ENCODE assay signal across 8 mouse cellular contexts in the genomic region with DNA sequence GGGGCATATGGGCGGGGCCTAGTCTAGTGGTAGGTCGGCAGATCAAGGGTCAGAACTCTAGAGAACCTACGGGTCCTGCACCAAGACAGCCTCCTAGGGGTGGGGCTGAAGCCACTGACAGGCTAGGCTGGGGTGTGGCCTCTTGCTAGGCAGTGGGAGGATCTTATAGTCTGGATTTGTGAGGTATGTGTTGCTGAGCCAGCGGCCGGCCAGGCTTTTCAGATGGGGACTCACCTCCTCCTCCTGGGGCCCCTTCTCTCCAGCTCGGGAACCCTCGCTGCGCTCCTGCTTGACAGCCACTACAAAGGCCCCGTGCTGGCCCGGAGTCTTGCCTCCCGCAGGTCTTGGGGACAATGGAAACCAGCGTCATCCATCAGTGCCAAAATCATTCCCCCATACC. TPM values are rescaled to one million over a fixed set of nuclear protein-coding genes. Genes with fewer than 3 reads are reported as not detected.
DNase-seq lines count a peak whose midpoint lies in the region; ATAC-seq and TF ChIP-seq lines count a peak whose summit lies in the region.

No protein-coding gene starts in this region.

- peaks cover 2% of the 10 kb centered on the region for H3K4me1 ChIP-seq in ES-Bruce4 (ENCODE audit: control insufficient read depth, insufficient read depth, low read length)
- no peaks in the 10 kb centered on the region for H3K4me1 ChIP-seq in intestine, postnatal 0 days (replicated peaks; ENCODE audit: control insufficient read depth, insufficient read depth, low read length)
- peaks cover 14% of the 10 kb centered on the region for H3K4me1 ChIP-seq in lung, embryonic 14.5 days (ENCODE audit: insufficient read depth)
- peaks cover 5% of the 10 kb centered on the region for H3K4me1 ChIP-seq in stomach, postnatal 0 days (replicated peaks; ENCODE audit: control insufficient read depth, insufficient read depth)

- H3K4me2 ChIP-seq in intestine, postnatal 0 days (replicated peaks; ENCODE audit: low read depth): peak overlapping the region; percentile 90
- H3K4me2 ChIP-seq in lung, embryonic 14.5 days: peak overlapping the region; percentile 95
- peak overlapping the region; percentile 90 for H3K4me2 ChIP-seq in stomach, postnatal 0 days (replicated peaks; ENCODE audit: low read depth)

- intact Hi-C loops in gastrocnemius, postnatal 36 days (cut with DNase I): no loop called here

- peak; percentile 86 for DNase-seq in 3T3-L1 (ENCODE audit: low read depth, low spot score)
- DNase-seq in lung, embryonic 14.5 days: peak; percentile 64
- DNase-seq in stomach, postnatal 0 days (ENCODE audit: low spot score): peak; percentile 77
- no peak for DNase-seq in gastrocnemius, postnatal 36 days
- no peak for DNase-seq in left cerebral cortex, adult 9 months (ENCODE audit: low spot score in 2 of 2)

- no peak overlapping the region for H3K27ac ChIP-seq in ES-Bruce4 (ENCODE audit: insufficient read depth, low read length)
- H3K27ac ChIP-seq in intestine, postnatal 0 days (ENCODE audit: low read depth, low read length): no peak overlapping the region; the same call in 1 of the 2 replicates
- H3K27ac ChIP-seq in lung, embryonic 14.5 days (ENCODE audit: low read depth): peak overlapping the region; percentile 81; the same call in 1 of the 2 replicates
- H3K27ac ChIP-seq in stomach, postnatal 0 days (replicated peaks): peak overlapping the region; percentile 91

- H3K36me3 ChIP-seq in ES-Bruce4 (ENCODE audit: control insufficient read depth, insufficient read depth, low read length, poor library complexity, severe bottlenecking): 0 out of 2 replicates have a peak, but pooled peaks cover 3% of the 10 kb centered on the region
- peaks cover 13% of the 10 kb centered on the region; the same call in 1 of the 2 replicates for H3K36me3 ChIP-seq in intestine, postnatal 0 days (ENCODE audit: control insufficient read depth, insufficient read depth)
- peaks cover 24% of the 10 kb centered on the region for H3K36me3 ChIP-seq in lung, embryonic 14.5 days (ENCODE audit: insufficient read depth)
- no peaks in the 10 kb centered on the region for H3K36me3 ChIP-seq in stomach, postnatal 0 days (ENCODE audit: control insufficient read depth, insufficient read depth, low read length)

- peak; percentile 60 for ATAC-seq in erythroblast, adult 5-6 weeks (replicated peaks; ENCODE audit: low FRiP score, poor library complexity, severe bottlenecking)
- no peak for ATAC-seq in intestine, postnatal 0 days
- no peak for ATAC-seq in lung, embryonic 14.5 days (ENCODE audit: insufficient read depth)
- ATAC-seq in stomach, postnatal 0 days (ENCODE audit: low FRiP score, low TSS enrichment): peak; percentile 38; the same call in 1 of the 2 replicates

- no peak; the same call in 1 of the 2 replicates for TF ChIP-seq EP300 in ES-Bruce4 (IDR thresholded peaks at IDR 0.05; ENCODE audit: insufficient read depth, low read depth, low read length)
- TF ChIP-seq EP300 in stomach, postnatal 0 days (optimal IDR thresholded peaks at IDR 0.05): no peak

- WGBS in intestine, postnatal 0 days: 4% methylated on average over 12 of the region's 12 CpGs
- 4% methylated on average over 11 of the region's 12 CpGs for WGBS in lung, embryonic 14.5 days
- 5% methylated on average over 11 of the region's 12 CpGs for WGBS in stomach, postnatal 0 days

- no peaks in the 10 kb centered on the region for H3K27me3 ChIP-seq in ES-Bruce4 (ENCODE audit: control insufficient read depth, insufficient read depth, low read length, poor library complexity, severe bottlenecking)
- H3K27me3 ChIP-seq in intestine, postnatal 0 days (replicated peaks; ENCODE audit: control insufficient read depth, insufficient read depth, low read length): no peaks in the 10 kb centered on the region
- 0 out of 2 replicates have a peak, but pooled peaks cover 4% of the 10 kb centered on the region for H3K27me3 ChIP-seq in lung, embryonic 14.5 days (ENCODE audit: insufficient read depth, low read length)
- no peaks in the 10 kb centered on the region for H3K27me3 ChIP-seq in stomach, postnatal 0 days (ENCODE audit: control insufficient read depth, insufficient read depth, low read length)

- no peaks in the 10 kb centered on the region for H3K9me3 ChIP-seq in ES-Bruce4 (replicated peaks; ENCODE audit: control insufficient read depth, insufficient read depth, low read length, poor library complexity, severe bottlenecking)
- H3K9me3 ChIP-seq in intestine, postnatal 0 days (ENCODE audit: control insufficient read depth): no peaks in the 10 kb centered on the region
- no peaks in the 10 kb centered on the region for H3K9me3 ChIP-seq in lung, embryonic 14.5 days (ENCODE audit: low read depth, low read length)
- H3K9me3 ChIP-seq in stomach, postnatal 0 days (ENCODE audit: control insufficient read depth, low read length): no peaks in the 10 kb centered on the region

- no peak for TF ChIP-seq CTCF in ES-Bruce4 (IDR thresholded peaks at IDR 0.05; ENCODE audit: low read depth, low read length)
- no peak for TF ChIP-seq CTCF in intestine, postnatal 0 days (IDR thresholded peaks at IDR 0.05; ENCODE audit: low read depth)
- TF ChIP-seq CTCF in lung, embryonic 14.5 days (IDR thresholded peaks at IDR 0.05; ENCODE audit: low read depth): no peak
- peak; percentile 19; the same call in 1 of the 2 replicates for TF ChIP-seq CTCF in stomach, postnatal 0 days (IDR thresholded peaks at IDR 0.05; ENCODE audit: low read depth)

- TF ChIP-seq POLR2A in ES-Bruce4 (IDR thresholded peaks at IDR 0.05; ENCODE audit: insufficient read depth, low read length): no peak

- peak overlapping the region; percentile 74 for H3K4me3 ChIP-seq in ES-Bruce4 (ENCODE audit: low read depth, low read length)
- peak overlapping the region; percentile 76 for H3K4me3 ChIP-seq in intestine, postnatal 0 days (ENCODE audit: low read depth, low read length)
- peak overlapping the region; percentile 79 for H3K4me3 ChIP-seq in lung, embryonic 14.5 days (ENCODE audit: low read depth, low read length)
- peak overlapping the region; percentile 71 for H3K4me3 ChIP-seq in stomach, postnatal 0 days (ENCODE audit: low read depth, low read length)

- peak overlapping the region; percentile 88 for H3K9ac ChIP-seq in ES-Bruce4 (ENCODE audit: low read depth, poor library complexity, severe bottlenecking)
- H3K9ac ChIP-seq in intestine, postnatal 0 days (ENCODE audit: low read depth, low read length): 0 out of 2 replicates have a peak overlapping the region, but pooled peaks have one; percentile 73
- peak overlapping the region; percentile 84; the same call in 1 of the 2 replicates for H3K9ac ChIP-seq in lung, embryonic 14.5 days
- H3K9ac ChIP-seq in stomach, postnatal 0 days (ENCODE audit: low read length): peak overlapping the region; percentile 82

RNA-seq across cellular contexts. Expression of a gene that starts 1.1 kb away (rescaled TPM):
- polyA plus RNA-seq in ES-Bruce4 (2011; ENCODE audit: insufficient read depth, insufficient read length, low read depth, missing spikeins): 51.8 and 57.3 TPM in 2 replicates
- 9.2 and 14.6 TPM in 2 replicates for total RNA-seq in erythroblast, adult 5-6 weeks (2015; ENCODE audit: low replicate concordance)
- total RNA-seq in erythroblast, adult 5-6 weeks (2017; ENCODE audit: low replicate concordance): 14.1 and 30.2 TPM in 2 replicates
- 99.8 and 111 TPM in 2 replicates for polyA plus RNA-seq in intestine, postnatal 0 days (2015; fragmentation: Nextera tagmentation; extraction: Ambion mirVana)
- 98.7 and 105 TPM in 2 replicates for polyA plus RNA-seq in lung, embryonic 14.5 days (2014; fragmentation: Nextera tagmentation; extraction: Ambion mirVana)
- 72.2 and 77.9 TPM in 2 replicates for polyA plus RNA-seq in stomach, postnatal 0 days (2015; fragmentation: Nextera tagmentation; extraction: Ambion mirVana)
- total RNA-seq in gastrocnemius, postnatal 36 days (2021): 10 to 100 TPM; 19.7 to 20.9 TPM

RNA-seq across cellular contexts. Expression of a gene that starts 6.1 kb away (rescaled TPM):
- polyA plus RNA-seq in ES-Bruce4 (2011; ENCODE audit: insufficient read depth, insufficient read length, low read depth, missing spikeins): 1.0 and 1.2 TPM in 2 replicates
- not detected in 2 replicates for total RNA-seq in erythroblast, adult 5-6 weeks (2015; ENCODE audit: low replicate concordance)
- total RNA-seq in erythroblast, adult 5-6 weeks (2017; ENCODE audit: low replicate concordance): not detected in 2 replicates
- 0.04 and 0.08 TPM in 2 replicates for polyA plus RNA-seq in intestine, postnatal 0 days (2015; fragmentation: Nextera tagmentation; extraction: Ambion mirVana)
- polyA plus RNA-seq in lung, embryonic 14.5 days (2014; fragmentation: Nextera tagmentation; extraction: Ambion mirVana): 0.05 and 0.08 TPM in 2 replicates
- 0.06 and 0.10 TPM in 2 replicates for polyA plus RNA-seq in stomach, postnatal 0 days (2015; fragmentation: Nextera tagmentation; extraction: Ambion mirVana)
- 1 to 10 TPM; 1.1 to 1.3 TPM for total RNA-seq in gastrocnemius, postnatal 36 days (2021)

RNA-seq across cellular contexts. Expression of a gene that starts 8.1 kb away (rescaled TPM):
- 13.7 and 15.3 TPM in 2 replicates for polyA plus RNA-seq in ES-Bruce4 (2011; ENCODE audit: insufficient read depth, insufficient read length, low read depth, missing spikeins)
- total RNA-seq in erythroblast, adult 5-6 weeks (2015; ENCODE audit: low replicate concordance): 1.9 and 2.5 TPM in 2 replicates
- 8.7 and 10.6 TPM in 2 replicates for total RNA-seq in erythroblast, adult 5-6 weeks (2017; ENCODE audit: low replicate concordance)
- 29.6 and 32.8 TPM in 2 replicates for polyA plus RNA-seq in intestine, postnatal 0 days (2015; fragmentation: Nextera tagmentation; extraction: Ambion mirVana)
- polyA plus RNA-seq in lung, embryonic 14.5 days (2014; fragmentation: Nextera tagmentation; extraction: Ambion mirVana): 7.7 and 8.5 TPM in 2 replicates
- polyA plus RNA-seq in stomach, postnatal 0 days (2015; fragmentation: Nextera tagmentation; extraction: Ambion mirVana): 7.4 and 7.9 TPM in 2 replicates
- 1 to 10 TPM; 2.2 to 2.6 TPM for total RNA-seq in gastrocnemius, postnatal 36 days (2021)

RNA-seq across cellular contexts. Expression of a gene that starts 16.5 kb away (rescaled TPM):
- polyA plus RNA-seq in ES-Bruce4 (2011; ENCODE audit: insufficient read depth, insufficient read length, low read depth, missing spikeins): not detected in 2 replicates
- 15.6 and 27.0 TPM in 2 replicates for total RNA-seq in erythroblast, adult 5-6 weeks (2015; ENCODE audit: low replicate concordance)
- 35.7 and 41.5 TPM in 2 replicates for total RNA-seq in erythroblast, adult 5-6 weeks (2017; ENCODE audit: low replicate concordance)
- 0.85 and 1.5 TPM in 2 replicates for polyA plus RNA-seq in intestine, postnatal 0 days (2015; fragmentation: Nextera tagmentation; extraction: Ambion mirVana)
- polyA plus RNA-seq in lung, embryonic 14.5 days (2014; fragmentation: Nextera tagmentation; extraction: Ambion mirVana): 0.65 and 0.92 TPM in 2 replicates
- polyA plus RNA-seq in stomach, postnatal 0 days (2015; fragmentation: Nextera tagmentation; extraction: Ambion mirVana): 16.5 and 17.5 TPM in 2 replicates
- under 1 TPM; 0.37 to 0.41 TPM for total RNA-seq in gastrocnemius, postnatal 36 days (2021)

RNA-seq across cellular contexts. Expression of a gene that starts 20.6 kb away (rescaled TPM):
- 0.57 and 1.5 TPM in 2 replicates for polyA plus RNA-seq in ES-Bruce4 (2011; ENCODE audit: insufficient read depth, insufficient read length, low read depth, missing spikeins)
- total RNA-seq in erythroblast, adult 5-6 weeks (2015; ENCODE audit: low replicate concordance): not detected in 2 replicates
- not detected in 2 replicates for total RNA-seq in erythroblast, adult 5-6 weeks (2017; ENCODE audit: low replicate concordance)
- polyA plus RNA-seq in intestine, postnatal 0 days (2015; fragmentation: Nextera tagmentation; extraction: Ambion mirVana): 9.8 and 10.7 TPM in 2 replicates
- 13.6 and 15.0 TPM in 2 replicates for polyA plus RNA-seq in lung, embryonic 14.5 days (2014; fragmentation: Nextera tagmentation; extraction: Ambion mirVana)
- polyA plus RNA-seq in stomach, postnatal 0 days (2015; fragmentation: Nextera tagmentation; extraction: Ambion mirVana): 19.7 and 20.2 TPM in 2 replicates
- under 1 TPM; 0.87 to 0.99 TPM for total RNA-seq in gastrocnemius, postnatal 36 days (2021)

Comparison
In these comparisons a context has a peak if more than half of its experiments do, and no peak if none do; other contexts are left out.
1. DNase-seq: peak in 3T3-L1 (single experiment), lung, embryonic 14.5 days (single experiment) and stomach, postnatal 0 days (single experiment); none in gastrocnemius, postnatal 36 days (0 of 2) and left cerebral cortex, adult 9 months (0 of 2).
2. H3K27ac ChIP-seq: peak in lung, embryonic 14.5 days (single experiment) and stomach, postnatal 0 days (single experiment); none in ES-Bruce4 (single experiment) and intestine, postnatal 0 days (single experiment).
3. ATAC-seq: peak in erythroblast, adult 5-6 weeks (single experiment) and stomach, postnatal 0 days (single experiment); none in intestine, postnatal 0 days (single experiment) and lung, embryonic 14.5 days (single experiment).
4. Peak in every context shown above with its lines, with median percentiles within 50 percentile points of each other: H3K4me3 ChIP-seq, H3K9ac ChIP-seq and H3K4me2 ChIP-seq.